ENCODE assay signal across 1 mouse cellular context in genomic region chr14:75005478-75006199, GRCm38 (mm10).
TF ChIP-seq lines count a peak whose summit lies in the region.

No protein-coding gene starts in this region.

TF ChIP-seq in CH12.LX, 34 proteins besides CTCF, POLR2A, EP300 and RAD21 (continued from another document):
- TF ChIP-seq RCOR1 (conservative IDR thresholded peaks at IDR 0.05; ENCODE audit: low read depth, low read length): peak; percentile 44
- no peak for TF ChIP-seq GABPA (IDR thresholded peaks at IDR 0.05; ENCODE audit: insufficient replicate concordance, low read depth, low read length)
- no peak for TF ChIP-seq MAX (IDR thresholded peaks at IDR 0.05; ENCODE audit: low read length)
- peak; percentile 89 for TF ChIP-seq UBTF (IDR thresholded peaks at IDR 0.05; ENCODE audit: low read depth, low read length)
- TF ChIP-seq MYC (IDR thresholded peaks at IDR 0.05; ENCODE audit: low read depth, low read length): no peak; the same call in 1 of the 2 replicates
- TF ChIP-seq SIN3A (IDR thresholded peaks at IDR 0.05; ENCODE audit: low read length): peak; percentile 71; the same call in 1 of the 2 replicates
- no peak for TF ChIP-seq NELFE (IDR thresholded peaks at IDR 0.05; ENCODE audit: low read depth, low read length)
- no peak for TF ChIP-seq USF1 (IDR thresholded peaks at IDR 0.05; ENCODE audit: low read depth, low read length)
- TF ChIP-seq NRF1 (IDR thresholded peaks at IDR 0.05; ENCODE audit: low read depth, low read length): no peak
- no peak for TF ChIP-seq PAX5 (IDR thresholded peaks at IDR 0.05; ENCODE audit: low read length)
- TF ChIP-seq HCFC1 (IDR thresholded peaks at IDR 0.05; ENCODE audit: low read depth, low read length): no peak; the same call in 1 of the 2 replicates
- no peak for TF ChIP-seq POLR2AphosphoS2 (IDR thresholded peaks at IDR 0.05; ENCODE audit: low read depth, low read length)
- TF ChIP-seq ZC3H11A (IDR thresholded peaks at IDR 0.05; ENCODE audit: low read depth, low read length): no peak
- peak; percentile 57 for TF ChIP-seq JUN (IDR thresholded peaks at IDR 0.05; ENCODE audit: insufficient read depth, low read depth, low read length)
- TF ChIP-seq ELF1 (IDR thresholded peaks at IDR 0.05; ENCODE audit: low read depth, low read length): 0 out of 2 replicates have a peak, but pooled peaks have one; percentile 13
- TF ChIP-seq BHLHE40 (IDR thresholded peaks at IDR 0.05; ENCODE audit: low read depth, low read length): peak; percentile 43
- no peak for TF ChIP-seq CHD1 (IDR thresholded peaks at IDR 0.05; ENCODE audit: low read depth, low read length)
